Mouse (Mus musculus) layer of hippocampus, adult 6 months (tissue): ENCODE measurements around the gene Dstyk. TPM values are rescaled to one million over a fixed set of nuclear protein-coding genes. Genes with fewer than 3 reads are reported as not detected.

Experiments
- long read RNA-seq, 2 experiments: library from polyadenylated mRNA; unstranded; transcript quantifications; one replicate each; pipeline ENCODE4 v2.0.0; 2019 to 2020
- polyA plus RNA-seq: library from polyadenylated mRNA; unstranded; fragments of <200 nt; fragmentation: Nextera tagmentation; gene quantifications from 2 replicates; pipeline ENCODE4 v1.2.3, GENCODE M21; 2021

Gene Dstyk
- 5.1 and 6.7 TPM in 2 replicates for polyA plus RNA-seq
- long read RNA-seq, experiment 1, full-length matches to known transcripts: 2 of 14 reads
- long read RNA-seq, experiment 1, partial matches to known transcripts: 12 of 14 reads
- long read RNA-seq, experiment 1, other reads (novel, unspliced or antisense): 0 of 14 reads
- long read RNA-seq, experiment 2, full-length matches to known transcripts: 65 of 105 reads
- long read RNA-seq, experiment 2, partial matches to known transcripts: 21 of 105 reads
- long read RNA-seq, experiment 2, other reads (novel, unspliced or antisense): 19 of 105 reads

GRCm38 (mm10) chr1:132417319-132418251 is at the start of gene Dstyk:
Gene Dstyk (plus strand): TSS chr1:132417555.

GRCm38 (mm10) chr1:132390691-132391579 is 26.4 kb upstream of the Dstyk start, which contains the start of gene Tmcc2:
Gene Tmcc2 (minus strand): TSS chr1:132391281.

GRCm38 (mm10) chr1:132476928-132477691 is 59.8 kb downstream of the Dstyk start, which contains the start of gene Rbbp5:
Gene Rbbp5 (plus strand): TSS chr1:132477365.

GRCm38 (mm10) chr1:132506058-132506457 is 88.7 kb downstream of the Dstyk start, which contains the start of gene Tmem81:
Gene Tmem81 (plus strand): TSS chr1:132506230.

Other genes with a start within 250 kb of the Dstyk start
- 1.2 and 1.7 TPM in 2 replicates for gene Lemd1, start 226.1 kb upstream of the Dstyk start, polyA plus RNA-seq
- gene AC124108.1, start 226.1 kb upstream of the Dstyk start, polyA plus RNA-seq: 0.11 TPM in 2 replicates
- not detected in 2 replicates for gene Gm10188, start 187.8 kb upstream of the Dstyk start, polyA plus RNA-seq
- 2.4 and 4.1 TPM in 2 replicates for gene Klhdc8a, start 118.9 kb upstream of the Dstyk start, polyA plus RNA-seq
- gene Nuak2, start 101.4 kb upstream of the Dstyk start, polyA plus RNA-seq: 0.78 and 0.79 TPM in 2 replicates
- gene Tmcc2, start 26.3 kb upstream of the Dstyk start, polyA plus RNA-seq: 42.8 and 46.5 TPM in 2 replicates
- gene Rbbp5, start 59.8 kb downstream of the Dstyk start, polyA plus RNA-seq: 22.0 and 25.2 TPM in 2 replicates
- gene Tmem81, start 88.7 kb downstream of the Dstyk start, polyA plus RNA-seq: 1.2 and 1.8 TPM in 2 replicates
- 12.4 and 15.5 TPM in 2 replicates for gene Cntn2, start 125.7 kb downstream of the Dstyk start, polyA plus RNA-seq